Comparison of ENCODE assay signal across 9 mouse cellular contexts in the genomic region with DNA sequence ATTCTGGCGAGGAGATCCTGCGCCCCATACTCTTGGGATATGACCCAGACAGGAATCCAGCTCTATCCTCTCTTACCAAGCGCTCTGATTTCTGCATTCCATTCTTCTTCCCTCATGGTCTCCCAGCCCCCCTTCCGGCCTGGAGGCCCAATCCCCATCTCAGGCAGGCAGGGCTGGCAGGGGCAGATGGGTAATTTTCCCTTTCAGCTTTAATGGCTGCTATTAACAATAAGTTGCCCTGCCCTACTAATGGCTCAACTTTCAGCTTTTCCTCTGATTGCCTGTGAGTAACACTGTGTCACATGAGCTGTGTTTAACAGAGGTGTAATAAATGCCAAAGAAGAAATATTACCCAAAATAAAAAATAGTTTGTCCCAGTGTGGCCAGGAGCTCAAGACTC.
DNase-seq lines count a peak whose midpoint lies in the region; ATAC-seq and TF ChIP-seq lines count a peak whose summit lies in the region.
"Had no signal": no experiment of that assay in that cellular context is flagged by ENCODE, and none has a peak within 500 bp of the region (broad histone marks: within the 10 kb centered on the region; RNA-seq: fewer than 3 reads in every experiment).

No protein-coding gene starts in this region.

- no peak for ATAC-seq in heart, postnatal 0 days (ENCODE audit: insufficient read depth, low read depth)
- no peak for ATAC-seq in embryonic facial prominence, embryonic 15.5 days (ENCODE audit: insufficient number of reproducible peaks, low FRiP score, low TSS enrichment, low read depth)
- ATAC-seq in monocyte, adult 5-6 weeks (replicated peaks; ENCODE audit: insufficient number of reproducible peaks, low FRiP score, low TSS enrichment, poor library complexity, severe bottlenecking): no peak

- DNase-seq in heart, postnatal 0 days (ENCODE audit: low spot score): no peak
- DNase-seq in heart, postnatal 36 days: no peak
- peak; percentile 87 for DNase-seq in Muller cell, postnatal 12 days (ENCODE audit: inconsistent ontology term)
- peak; percentile 65 for DNase-seq in limb, embryonic 10.5 days (ENCODE audit: low spot score)
- no peak for DNase-seq in spleen, adult 12 weeks (ENCODE audit: low spot score)
- DNase-seq in cerebellum, postnatal 14 days: no peak

- no peaks in the 10 kb centered on the region for H3K27me3 ChIP-seq in heart, postnatal 0 days (ENCODE audit: control insufficient read depth, insufficient read depth, low read length)
- H3K27me3 ChIP-seq in embryonic facial prominence, embryonic 15.5 days: no peaks in the 10 kb centered on the region
- H3K27me3 ChIP-seq in limb, embryonic 10.5 days (ENCODE audit: low read depth, poor library complexity, severe bottlenecking): no peaks in the 10 kb centered on the region
- H3K27me3 ChIP-seq: megakaryocyte, embryonic 14.5 days had no signal

- WGBS in heart, postnatal 0 days: 40% methylated on average over 4 of the region's 4 CpGs
- 51% methylated on average over 4 of the region's 4 CpGs for WGBS in embryonic facial prominence, embryonic 15.5 days
- WGBS in limb, embryonic 10.5 days: 38% methylated on average over 4 of the region's 4 CpGs

- H3K9me3 ChIP-seq in heart, postnatal 0 days (replicated peaks; ENCODE audit: control insufficient read depth, low read length): no peaks in the 10 kb centered on the region
- no peaks in the 10 kb centered on the region for H3K9me3 ChIP-seq in embryonic facial prominence, embryonic 15.5 days (replicated peaks)
- H3K9me3 ChIP-seq in limb, embryonic 10.5 days (replicated peaks): no peaks in the 10 kb centered on the region
- H3K9me3 ChIP-seq: megakaryocyte, embryonic 14.5 days had no signal

- TF ChIP-seq EP300 in heart, postnatal 0 days (IDR thresholded peaks at IDR 0.05; ENCODE audit: low read depth): no peak

- H3K9ac ChIP-seq in heart, postnatal 0 days (replicated peaks; ENCODE audit: low read depth, low read length): no peak overlapping the region
- no peak overlapping the region for H3K9ac ChIP-seq in embryonic facial prominence, embryonic 15.5 days

- H3K4me1 ChIP-seq in heart, postnatal 0 days (ENCODE audit: control insufficient read depth, insufficient read depth): peaks cover 25% of the 10 kb centered on the region
- peaks cover 55% of the 10 kb centered on the region for H3K4me1 ChIP-seq in embryonic facial prominence, embryonic 15.5 days
- peaks cover 54% of the 10 kb centered on the region for H3K4me1 ChIP-seq in limb, embryonic 10.5 days

- no peak for TF ChIP-seq CTCF in heart, postnatal 0 days (IDR thresholded peaks at IDR 0.05; ENCODE audit: low read depth)

- H3K4me2 ChIP-seq in heart, postnatal 0 days (ENCODE audit: low read depth, low read length): no peak overlapping the region
- H3K4me2 ChIP-seq in embryonic facial prominence, embryonic 15.5 days (replicated peaks): no peak overlapping the region

- intact Hi-C loops in heart, postnatal 36 days (cut with DNase I): no loop called here

- no peaks in the 10 kb centered on the region for H3K36me3 ChIP-seq in heart, postnatal 0 days (replicated peaks; ENCODE audit: control insufficient read depth, insufficient read depth, low read length)
- no peaks in the 10 kb centered on the region for H3K36me3 ChIP-seq in embryonic facial prominence, embryonic 15.5 days
- H3K36me3 ChIP-seq in limb, embryonic 10.5 days: peaks cover 13% of the 10 kb centered on the region

- no peak overlapping the region for H3K4me3 ChIP-seq in heart, postnatal 0 days (ENCODE audit: low read depth, low read length)
- H3K4me3 ChIP-seq in embryonic facial prominence, embryonic 15.5 days (replicated peaks): no peak overlapping the region
- peak overlapping the region; percentile 13; the same call in 1 of the 2 replicates for H3K4me3 ChIP-seq in limb, embryonic 10.5 days
- H3K4me3 ChIP-seq: megakaryocyte, embryonic 14.5 days had no signal

- peak overlapping the region; percentile 34; the same call in 1 of the 2 replicates for H3K27ac ChIP-seq in heart, postnatal 0 days (ENCODE audit: low read depth)
- H3K27ac ChIP-seq in embryonic facial prominence, embryonic 15.5 days (replicated peaks): peak overlapping the region; percentile 8; the same call in 1 of the 2 replicates
- peak overlapping the region; percentile 68 for H3K27ac ChIP-seq in limb, embryonic 10.5 days

Comparison
In these comparisons a context has a peak if more than half of its experiments do, and no peak if none do; other contexts are left out.
1. DNase-seq: peak in Muller cell, postnatal 12 days (single experiment) and limb, embryonic 10.5 days (single experiment); none in heart, postnatal 0 days (single experiment), heart, postnatal 36 days (0 of 2), spleen, adult 12 weeks (single experiment) and cerebellum, postnatal 14 days (0 of 2).
2. H3K27ac ChIP-seq: peak in every context shown above with its lines; median percentile 68 in limb, embryonic 10.5 days; 34 in heart, postnatal 0 days; 8 in embryonic facial prominence, embryonic 15.5 days.